Mouse (Mus musculus) liver, embryonic 14.5 days (tissue): ENCODE results near the gene Slc16a4. TPM values are rescaled to one million over a fixed set of nuclear protein-coding genes. Genes with fewer than 3 reads are reported as not detected.

Source experiments
- ATAC-seq: fragments of 200-750 bp; cut with Nextera tagmentation; 2 replicates; pipeline ENCODE4 v1.8.0; 2017; ENCODE audit warnings: moderate number of reproducible peaks, mild to moderate bottlenecking, moderate library complexity; ENCODE audit not compliant: insufficient read depth
- DNase-seq, 3 experiments: peaks; one replicate each; pipeline ENCODE4 v3.0.0-alpha.2; 2012 to 2013; ENCODE audit warnings: low read depth in 3 of 3, low spot score in 3 of 3
- H3K27ac ChIP-seq: fragments of 300-500 bp; sonication (generic); 2 replicates; pipeline ENCODE4 v1.5.1; 2014; ENCODE audit warnings: moderate library complexity, mild to moderate bottlenecking, control low read depth, inconsistent platforms
- H3K27me3 ChIP-seq: fragments of 300-500 bp; sonication (generic); 2 replicates; pipeline ENCODE4 v1.6.1; 2014; ENCODE audit warnings: mild to moderate bottlenecking, low read length, moderate library complexity; ENCODE audit not compliant: control insufficient read depth, insufficient read depth
- H3K36me3 ChIP-seq: fragments of 300-500 bp; sonication (generic); replicated peaks from 2 replicates; pipeline ENCODE4 v1.6.1; 2014; ENCODE audit warnings: low read depth; ENCODE audit not compliant: control insufficient read depth, insufficient read depth
- H3K4me1 ChIP-seq, 2 experiments: fragments of 200-500 bp in 1 of 2; fragments of 300-500 bp in 1 of 2; sonication (generic) in 1 of 2; replicated peaks; 2 replicates each; pipeline ENCODE4 v1.6.1; 2012 to 2014; ENCODE audit warnings: antibody characterized with exemption in 1 of 2, inconsistent platforms in 1 of 2, low read length in 1 of 2; ENCODE audit not compliant: control insufficient read depth in 2 of 2, insufficient read depth in 2 of 2
- H3K4me2 ChIP-seq: fragments of 300-500 bp; sonication (generic); 2 replicates; pipeline ENCODE4 v1.6.1; 2014; ENCODE audit warnings: low read depth, mild to moderate bottlenecking, control low read depth, moderate library complexity
- H3K4me3 ChIP-seq, 2 experiments: fragments of 200-500 bp in 1 of 2; fragments of 300-500 bp in 1 of 2; sonication (generic) in 1 of 2; 2 replicates each; pipeline ENCODE4 v1.5.1; 2012 to 2014; ENCODE audit warnings: low read depth in 2 of 2, low read length in 2 of 2, mild to moderate bottlenecking in 2 of 2, control low read depth in 1 of 2, inconsistent platforms in 1 of 2, moderate library complexity in 1 of 2; ENCODE audit not compliant: insufficient read depth in 1 of 2
- H3K9ac ChIP-seq: fragments of 300-500 bp; sonication (generic); replicated peaks from 2 replicates; pipeline ENCODE4 v1.6.1; 2014; ENCODE audit warnings: mild to moderate bottlenecking, control low read depth, moderate library complexity
- H3K9me3 ChIP-seq: fragments of 300-500 bp; sonication (generic); 2 replicates; pipeline ENCODE4 v1.6.1; 2016; ENCODE audit warnings: low read length, mixed read lengths; ENCODE audit not compliant: control insufficient read depth
- CTCF ChIP-seq: IDR thresholded peaks from 2 replicates; pipeline ENCODE4 v1.5.1; 2016; ENCODE audit warnings: antibody characterized with exemption, low read depth, control low read depth
- EP300 ChIP-seq: IDR thresholded peaks from 2 replicates; pipeline ENCODE4 v1.6.1; 2016; ENCODE audit warnings: antibody characterized with exemption, low read depth
- WGBS: fragments of 180-500 bp; shearing (Covaris S2); extraction: QIAGEN DNeasy Blood & Tissue Kit; methylation state at CpG from one replicate; pipeline ENCODE4 v1.1.7; 2014; ENCODE audit not compliant: insufficient replicate concordance; 5-methylcytosine and 5-hydroxymethylcytosine counted together
- polyA plus RNA-seq, 2 experiments: library from polyadenylated mRNA; depleted of rRNA in 1 of 2; stranded (reverse) in 1 of 2; unstranded in 1 of 2; fragments of >200 nt; fragmentation: Nextera tagmentation in 1 of 2; extraction: Ambion mirVana in 1 of 2; gene quantifications; 2 replicates each; pipeline versions ENCODE4 v1.2.1 to v1.2.3; 2012 to 2014

The Slc16a4 gene
- 0.03 TPM in 1 of 2 replicates, not detected in the other for polyA plus RNA-seq (2012; rRNA removed)
- polyA plus RNA-seq (2014; fragmentation: Nextera tagmentation; extraction: Ambion mirVana), result 0.27 and 0.30 TPM in 2 replicates

- Histone ChIP-seq H3K4me1 (no peaks in the 10 kb centered on the region), H3K27ac (no peak within 1 kb of the TSS), H3K4me3 (no peak within 1 kb of the TSS), H3K9ac (no peak within 1 kb of the TSS), H3K9me3 (no peaks in the 10 kb centered on the region), H3K36me3 (no peaks in the 10 kb centered on the region), H3K4me2 (no peak within 1 kb of the TSS), H3K27me3 (no peaks in the 10 kb centered on the region)
- no peak for DNase-seq
- TF ChIP-seq CTCF (no peak), EP300 (no peak)
- WGBS, result 29% methylated on average over 9 of the region's 9 CpGs
- no peak for ATAC-seq
Measured at GRCm38 (mm10) chr3:107290764-107291381, at the start of gene Slc16a4. Slc16a4 (plus strand) TSS chr3:107291230.

- Histone ChIP-seq H3K27ac (no peak overlapping the region), H3K27me3 (no peaks in the 10 kb centered on the region), H3K4me1 (no peaks in the 10 kb centered on the region), H3K9me3 (no peaks in the 10 kb centered on the region), H3K4me3 (no peak overlapping the region), H3K36me3 (no peaks in the 10 kb centered on the region), H3K4me2 (no peak overlapping the region), H3K9ac (no peak overlapping the region)
- DNase-seq (no peak), ATAC-seq (no peak)
- TF ChIP-seq EP300 (no peak), CTCF (no peak)
- 40% methylated on average over 14 of the region's 14 CpGs for WGBS
Measured at GRCm38 (mm10) chr3:107241389-107242094, 49.5 kb upstream of the Slc16a4 start.

GRCm38 (mm10) chr3:107246876-107247275 is 44.2 kb upstream of the Slc16a4 start:
- Histone ChIP-seq H3K27me3 (no peaks in the 10 kb centered on the region), H3K4me2 (no peak overlapping the region), H3K4me1 (no peaks in the 10 kb centered on the region), H3K36me3 (no peaks in the 10 kb centered on the region), H3K4me3 (no peak overlapping the region), H3K9ac (no peak overlapping the region), H3K27ac (no peak overlapping the region), H3K9me3 (no peaks in the 10 kb centered on the region)
- TF ChIP-seq EP300 (no peak), CTCF (no peak)
- ATAC-seq (no peak), DNase-seq (no peak)
- 62% methylated on average over 6 of the region's 6 CpGs for WGBS

GRCm38 (mm10) chr3:107249042-107249441 is 42.0 kb upstream of the Slc16a4 start:
- no peak overlapping the region for H3K27ac ChIP-seq
- no peak for DNase-seq
- ATAC-seq, result no peak
- H3K4me2 ChIP-seq, result no peak overlapping the region
- no peak for TF ChIP-seq CTCF
- no peak for TF ChIP-seq EP300
- H3K4me3 ChIP-seq, result no peak overlapping the region
- no peaks in the 10 kb centered on the region for H3K4me1 ChIP-seq
- H3K27me3 ChIP-seq, result no peaks in the 10 kb centered on the region
- 37% methylated on average over 3 of the region's 3 CpGs for WGBS
- H3K36me3 ChIP-seq, result no peaks in the 10 kb centered on the region
- H3K9me3 ChIP-seq, result no peaks in the 10 kb centered on the region
- no peak overlapping the region for H3K9ac ChIP-seq

- 12% methylated on average over 2 of the region's 2 CpGs for WGBS
- Histone ChIP-seq H3K4me3 (no peak overlapping the region), H3K27ac (no peak overlapping the region), H3K36me3 (no peaks in the 10 kb centered on the region), H3K4me1 (no peaks in the 10 kb centered on the region), H3K4me2 (no peak overlapping the region), H3K9me3 (no peaks in the 10 kb centered on the region), H3K9ac (no peak overlapping the region), H3K27me3 (no peaks in the 10 kb centered on the region)
- TF ChIP-seq EP300 (no peak), CTCF (no peak)
- DNase-seq (no peak), ATAC-seq (no peak)
Measured at GRCm38 (mm10) chr3:107250320-107250719, 40.7 kb upstream of the Slc16a4 start.
